ENCODE assay signal across 9 mouse cellular contexts in the genomic region with DNA sequence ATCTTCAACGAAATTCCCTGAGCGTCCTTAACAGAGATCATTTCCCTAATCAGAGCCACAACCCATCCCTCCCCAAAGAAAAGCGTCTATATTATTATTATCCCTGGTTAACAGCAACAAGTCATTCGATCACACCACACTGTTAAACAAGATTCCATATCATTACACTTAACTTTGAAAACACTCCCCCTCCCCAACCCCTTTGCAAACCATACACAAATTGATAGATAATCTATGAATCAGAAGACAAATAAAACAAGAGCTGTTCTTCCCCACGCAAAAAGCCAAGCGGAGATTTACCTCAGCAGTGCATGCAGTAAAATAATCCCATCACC. TPM values are rescaled to one million over a fixed set of nuclear protein-coding genes. Genes with fewer than 3 reads are reported as not detected.
DNase-seq lines count a peak whose midpoint lies in the region; ATAC-seq and TF ChIP-seq lines count a peak whose summit lies in the region.
"Had no signal": no experiment of that assay in that cellular context is flagged by ENCODE, and none has a peak within 500 bp of the region (broad histone marks: within the 10 kb centered on the region; RNA-seq: fewer than 3 reads in every experiment).

No protein-coding gene starts in this region.

- intact Hi-C loops in heart, postnatal 36 days (cut with DNase I): loop anchor here (5.0 kb wide), 1 partner anchor 444 kb away; no protein-coding TSS in a partner anchor

- H3K36me3 ChIP-seq in heart, embryonic 12.5 days: no peaks in the 10 kb centered on the region
- H3K36me3 ChIP-seq in ES-Bruce4 (ENCODE audit: control insufficient read depth, insufficient read depth, low read length, poor library complexity, severe bottlenecking): no peaks in the 10 kb centered on the region
- H3K36me3 ChIP-seq in forebrain, embryonic 16.5 days (ENCODE audit: control insufficient read depth, insufficient read depth): no peaks in the 10 kb centered on the region
- H3K36me3 ChIP-seq in liver, embryonic 15.5 days (replicated peaks): no peaks in the 10 kb centered on the region

- peaks cover 6% of the 10 kb centered on the region for H3K4me1 ChIP-seq in heart, embryonic 12.5 days (replicated peaks)
- no peaks in the 10 kb centered on the region for H3K4me1 ChIP-seq in ES-Bruce4 (ENCODE audit: control insufficient read depth, insufficient read depth, low read length)
- H3K4me1 ChIP-seq in forebrain, embryonic 16.5 days (replicated peaks; ENCODE audit: control insufficient read depth, insufficient read depth, low read length): peaks cover 13% of the 10 kb centered on the region
- H3K4me1 ChIP-seq in liver, embryonic 15.5 days (replicated peaks): peaks cover 24% of the 10 kb centered on the region; the same call in 1 of the 2 replicates

- no peak for TF ChIP-seq CTCF in ES-Bruce4 (IDR thresholded peaks at IDR 0.05; ENCODE audit: low read depth, low read length)

- peak overlapping the region; percentile 82 for H3K9ac ChIP-seq in heart, embryonic 12.5 days
- H3K9ac ChIP-seq in ES-Bruce4 (ENCODE audit: low read depth, poor library complexity, severe bottlenecking): peak overlapping the region; percentile 94
- H3K9ac ChIP-seq in forebrain, embryonic 16.5 days (replicated peaks; ENCODE audit: low read depth, low read length): peak overlapping the region; percentile 81
- H3K9ac ChIP-seq in liver, embryonic 15.5 days: peak overlapping the region; percentile 61; the same call in 1 of the 2 replicates

- no peaks in the 10 kb centered on the region for H3K27me3 ChIP-seq in heart, embryonic 12.5 days (replicated peaks)
- peaks cover 3% of the 10 kb centered on the region; the same call in 1 of the 2 replicates for H3K27me3 ChIP-seq in ES-Bruce4 (ENCODE audit: control insufficient read depth, insufficient read depth, low read length, poor library complexity, severe bottlenecking)
- no peaks in the 10 kb centered on the region for H3K27me3 ChIP-seq in forebrain, embryonic 16.5 days (replicated peaks; ENCODE audit: control insufficient read depth, insufficient read depth, low read length)
- H3K27me3 ChIP-seq in liver, embryonic 15.5 days: peaks cover 28% of the 10 kb centered on the region
- H3K27me3 ChIP-seq: CH12.LX had no signal

- H3K4me3 ChIP-seq in heart, embryonic 12.5 days: peak overlapping the region; percentile 77
- peak overlapping the region; percentile 93 for H3K4me3 ChIP-seq in ES-Bruce4 (ENCODE audit: low read depth, low read length)
- H3K4me3 ChIP-seq in forebrain, embryonic 16.5 days (replicated peaks; ENCODE audit: low read length): peak overlapping the region; percentile 90
- peak overlapping the region; percentile 77 for H3K4me3 ChIP-seq in liver, embryonic 15.5 days (replicated peaks)

- H3K9me3 ChIP-seq in heart, embryonic 12.5 days (replicated peaks): no peaks in the 10 kb centered on the region
- no peaks in the 10 kb centered on the region for H3K9me3 ChIP-seq in ES-Bruce4 (replicated peaks; ENCODE audit: control insufficient read depth, insufficient read depth, low read length, poor library complexity, severe bottlenecking)
- no peaks in the 10 kb centered on the region for H3K9me3 ChIP-seq in forebrain, embryonic 16.5 days (ENCODE audit: control insufficient read depth, low read length)
- no peaks in the 10 kb centered on the region for H3K9me3 ChIP-seq in liver, embryonic 15.5 days (replicated peaks)

- WGBS in heart, embryonic 12.5 days: under 1% methylated on average over 6 of the region's 6 CpGs
- 0% methylated on average over 6 of the region's 6 CpGs for WGBS in forebrain, embryonic 16.5 days
- WGBS in liver, embryonic 15.5 days (ENCODE audit: insufficient replicate concordance): under 1% methylated on average over 6 of the region's 6 CpGs

- no peak for ATAC-seq in heart, embryonic 12.5 days (ENCODE audit: insufficient number of reproducible peaks, low FRiP score)
- no peak for ATAC-seq in forebrain, embryonic 16.5 days
- ATAC-seq in liver, embryonic 15.5 days (ENCODE audit: insufficient read depth): no peak

- H3K27ac ChIP-seq in heart, embryonic 12.5 days (ENCODE audit: poor library complexity, severe bottlenecking): peak overlapping the region; percentile 90
- H3K27ac ChIP-seq in ES-Bruce4 (ENCODE audit: insufficient read depth, low read length): peak overlapping the region; percentile 85; the same call in 1 of the 2 replicates
- peak overlapping the region; percentile 88 for H3K27ac ChIP-seq in forebrain, embryonic 16.5 days (ENCODE audit: low read length)
- no peak overlapping the region for H3K27ac ChIP-seq in liver, embryonic 15.5 days (replicated peaks)

- TF ChIP-seq EP300 in ES-Bruce4 (IDR thresholded peaks at IDR 0.05; ENCODE audit: insufficient read depth, low read depth, low read length): no peak

- H3K4me2 ChIP-seq in heart, embryonic 12.5 days: peak overlapping the region; percentile 91
- peak overlapping the region; percentile 86 for H3K4me2 ChIP-seq in forebrain, embryonic 16.5 days (ENCODE audit: low read length)
- peak overlapping the region; percentile 88 for H3K4me2 ChIP-seq in liver, embryonic 15.5 days

- TF ChIP-seq POLR2A in ES-Bruce4 (IDR thresholded peaks at IDR 0.05; ENCODE audit: insufficient read depth, low read length): no peak

- no peak for DNase-seq in heart, postnatal 36 days
- no peak for DNase-seq in embryo, embryonic 10.5 days (ENCODE audit: low spot score)
- no peak for DNase-seq in adrenal gland, adult (ENCODE audit: inconsistent age in 2 of 2, low spot score in 1 of 2)
- no peak for DNase-seq in gastrocnemius, postnatal 10 days

RNA-seq across cellular contexts. Expression of a gene that starts 0.3 kb away (rescaled TPM):
- polyA plus RNA-seq in heart, embryonic 12.5 days (2016; fragmentation: Nextera tagmentation; extraction: Ambion mirVana): 2.6 and 2.9 TPM in 2 replicates
- total RNA-seq in heart, postnatal 36 days (2021): 1 to 10 TPM; 5.8 to 7.1 TPM
- polyA plus RNA-seq in ES-Bruce4 (2011; ENCODE audit: insufficient read depth, insufficient read length, low read depth, missing spikeins): 12.9 and 13.7 TPM in 2 replicates
- 4.9 and 5.0 TPM in 2 replicates for polyA plus RNA-seq in forebrain, embryonic 16.5 days (2015; fragmentation: Nextera tagmentation; extraction: Ambion mirVana)
- polyA plus RNA-seq in liver, embryonic 15.5 days (2015; fragmentation: Nextera tagmentation; extraction: Ambion mirVana): 0.40 and 0.45 TPM in 2 replicates
- total RNA-seq in gastrocnemius, postnatal 10 days (2021): 10 to 100 TPM in 1 of 2 experiments, 1 to 10 TPM in 1; 8.9 to 11.6 TPM
- total RNA-seq: CH12.LX had no signal
